Mouse (Mus musculus) heart, adult 2 months (tissue): ENCODE results near the gene Nupr1. TPM values are rescaled to one million over a fixed set of nuclear protein-coding genes. Genes with fewer than 3 reads are reported as not detected.

Source experiments
- DNase-seq, 2 experiments: peaks; one replicate each; pipeline ENCODE4 v3.0.0; 2021
- H3K27ac ChIP-seq: fragments of 200-600 bp; 2 replicates; pipeline ENCODE4 v1.8.1; 2022
- H3K27me3 ChIP-seq: fragments of 200-500 bp; 2 replicates; pipeline ENCODE4 v1.6.1; 2012; ENCODE audit warnings: mild to moderate bottlenecking, low read length, inconsistent platforms, mixed read lengths; ENCODE audit not compliant: control insufficient read depth, insufficient read depth
- H3K36me3 ChIP-seq: fragments of 200-500 bp; 2 replicates; pipeline ENCODE4 v1.6.1; 2012; ENCODE audit warnings: low read length, inconsistent platforms; ENCODE audit not compliant: control insufficient read depth, insufficient read depth
- H3K4me1 ChIP-seq: fragments of 200-500 bp; 2 replicates; pipeline ENCODE4 v1.6.1; 2011; ENCODE audit warnings: low read length; ENCODE audit not compliant: control insufficient read depth, insufficient read depth
- H3K4me3 ChIP-seq: fragments of 200-600 bp; 2 replicates; pipeline ENCODE4 v1.8.1; 2022
- H3K79me2 ChIP-seq: fragments of 200-500 bp; replicated peaks from 2 replicates; pipeline ENCODE4 v1.6.1; 2012; ENCODE audit warnings: mild to moderate bottlenecking, inconsistent platforms, low read length, moderate library complexity, mixed read lengths; ENCODE audit not compliant: control insufficient read depth, insufficient read depth
- H3K9ac ChIP-seq: fragments of 200-500 bp; 2 replicates; pipeline ENCODE4 v1.6.1; 2012; ENCODE audit warnings: low read depth, mild to moderate bottlenecking, control low read depth, inconsistent platforms, low read length, mixed read lengths
- CTCF ChIP-seq: fragments of 200-600 bp; IDR thresholded peaks from 2 replicates; pipeline ENCODE4 v1.8.1; 2022; ENCODE audit warnings: antibody characterized with exemption, mild to moderate bottlenecking, moderate library complexity
- EP300 ChIP-seq: fragments of 200-500 bp; IDR thresholded peaks from 2 replicates; pipeline ENCODE4 v1.6.1; 2011; ENCODE audit warnings: low read depth, low read length, control low read depth; ENCODE audit not compliant: insufficient read depth
- POLR2A ChIP-seq: fragments of 200-500 bp; IDR thresholded peaks from 2 replicates; pipeline ENCODE4 v1.6.1; 2011; ENCODE audit warnings: mild to moderate bottlenecking, low read depth, low read length, control low read depth; ENCODE audit not compliant: insufficient read depth
- WGBS: fragments of 180-500 bp; shearing (Covaris S2); methylation state at CpG from one replicate; pipeline ENCODE4 v1.1.7; 2018; 5-methylcytosine and 5-hydroxymethylcytosine counted together
- intact Hi-C: fragments of 180-260 bp; cut with DNase I; formaldehyde crosslinking; loops from one replicate; pipeline ENCODE4 v1.15.1; 2025
- microRNA-seq, 2 experiments: library from miRNA; unstranded; fragments of <30 nt; microRNA quantifications; one replicate each; pipeline ENCODE4 v1.2.0; 2021
- polyA plus RNA-seq: library from polyadenylated mRNA; depleted of rRNA; stranded (reverse); fragments of >200 nt; gene quantifications from 2 replicates; pipeline ENCODE4 v1.2.3, GENCODE M21; 2012; rRNA removed
- total RNA-seq, 2 experiments: library from RNA; stranded (reverse); gene quantifications; 2 replicates each; pipeline ENCODE4 v1.2.3; 2021

The Nupr1 gene
- total and polyA plus RNA-seq, 3 experiments, result 4.8 to 13.9 (median 6.5) TPM

GRCm38 (mm10) chr7:126581661-126582060, 49.0 kb downstream of the Nupr1 start:
- no peak overlapping the region for H3K9ac ChIP-seq
- H3K27ac ChIP-seq, result no peak overlapping the region
- no peaks in the 10 kb centered on the region for H3K79me2 ChIP-seq
- H3K4me3 ChIP-seq, result no peak overlapping the region
- intact Hi-C loops, result loop anchor here (2.0 to 10.0 kb wide), 2 partner anchors 15 to 623 kb away; partner anchors contain the start of genes Eif3c, Mylpf and Tbc1d10b
- no peaks in the 10 kb centered on the region for H3K27me3 ChIP-seq
- no peaks in the 10 kb centered on the region for H3K36me3 ChIP-seq
- no peak for TF ChIP-seq EP300
- TF ChIP-seq POLR2A, result no peak
- no peak for TF ChIP-seq CTCF
- WGBS, result 76% methylated on average over 6 of the region's 6 CpGs
- no peaks in the 10 kb centered on the region for H3K4me1 ChIP-seq
- no peak for DNase-seq

GRCm38 (mm10) chr7:126579172-126579571, 51.5 kb downstream of the Nupr1 start:
- intact Hi-C loops, result loop anchor here (2.0 kb wide), 1 partner anchor 58 kb away; no protein-coding TSS in a partner anchor
- Histone ChIP-seq H3K4me1 (no peaks in the 10 kb centered on the region), H3K27ac (no peak overlapping the region), H3K36me3 (no peaks in the 10 kb centered on the region), H3K79me2 (no peaks in the 10 kb centered on the region), H3K9ac (no peak overlapping the region), H3K27me3 (no peaks in the 10 kb centered on the region), H3K4me3 (no peak overlapping the region)
- WGBS, result 62% methylated on average over 8 of the region's 8 CpGs
- peak; percentile 73 for TF ChIP-seq CTCF
- TF ChIP-seq EP300, result no peak
- DNase-seq, result peak; percentile 48 to 67

- no peaks in the 10 kb centered on the region for H3K36me3 ChIP-seq
- H3K4me3 ChIP-seq, result no peak overlapping the region
- 62% methylated on average over 8 of the region's 8 CpGs for WGBS
- H3K9ac ChIP-seq, result no peak overlapping the region
- no peaks in the 10 kb centered on the region for H3K79me2 ChIP-seq
- H3K27me3 ChIP-seq, result no peaks in the 10 kb centered on the region
- no peak for DNase-seq
- no peak overlapping the region for H3K27ac ChIP-seq
- no peaks in the 10 kb centered on the region for H3K4me1 ChIP-seq
- TF ChIP-seq CTCF, result peak; percentile 68
- no peak for TF ChIP-seq EP300
- no peak for TF ChIP-seq POLR2A
- intact Hi-C loops, result no loop called here
Observed at GRCm38 (mm10) chr7:126576946-126577345, 53.7 kb downstream of the Nupr1 start.

Small RNA genes within 50 kb of the gene (microRNA-seq; reads per million reads assigned to microRNA genes)
- gene Mir7059, result 0.77 to 2.8 reads per million in 2 experiments

Other genes starting within 250 kb of the Nupr1 start
- 1 to 10 TPM; 4.0 to 4.9 TPM for gene Nfatc2ip, start 234.1 kb downstream of the Nupr1 start, total RNA-seq
- gene Nfatc2ip, start 234.1 kb downstream of the Nupr1 start, polyA plus RNA-seq, result 3.0 and 5.6 TPM in 2 replicates
- gene Cd19, start 216.0 kb downstream of the Nupr1 start, total RNA-seq, result 1 to 10 TPM in 1 of 2 experiments, under 1 TPM in 1; 0.37 to 1.9 TPM
- 2.1 and 4.6 TPM in 2 replicates for gene Cd19, start 216.0 kb downstream of the Nupr1 start, polyA plus RNA-seq
- 1 to 10 TPM; 5.3 to 6.3 TPM for gene Rabep2, start 202.1 kb downstream of the Nupr1 start, total RNA-seq
- 8.1 and 9.2 TPM in 2 replicates for gene Rabep2, start 202.1 kb downstream of the Nupr1 start, polyA plus RNA-seq
- gene Atp2a1, start 167.8 kb downstream of the Nupr1 start, total RNA-seq, result 1 to 10 TPM; 1.1 to 1.3 TPM
- 5.7 and 6.6 TPM in 2 replicates for gene Atp2a1, start 167.8 kb downstream of the Nupr1 start, polyA plus RNA-seq
- gene Sh2b1, start 155.4 kb downstream of the Nupr1 start, total RNA-seq, result 10 to 100 TPM; 42.5 to 46.1 TPM
- 58.2 and 59.2 TPM in 2 replicates for gene Sh2b1, start 155.4 kb downstream of the Nupr1 start, polyA plus RNA-seq
- gene Tufm, start 143.5 kb downstream of the Nupr1 start, total RNA-seq, result 100 to 1,000 TPM; 271 to 314 TPM
- 288 and 353 TPM in 2 replicates for gene Tufm, start 143.5 kb downstream of the Nupr1 start, polyA plus RNA-seq
- gene Atxn2l, start 127.4 kb downstream of the Nupr1 start, total RNA-seq, result 10 to 100 TPM; 34.0 to 37.6 TPM
- 48.1 and 66.7 TPM in 2 replicates for gene Atxn2l, start 127.4 kb downstream of the Nupr1 start, polyA plus RNA-seq
- 100 to 1,000 TPM; 133 to 159 TPM for gene Eif3c, start 64.5 kb downstream of the Nupr1 start, total RNA-seq
- 59.3 and 72.6 TPM in 2 replicates for gene Eif3c, start 64.5 kb downstream of the Nupr1 start, polyA plus RNA-seq
- gene Apobr, start 45.9 kb downstream of the Nupr1 start, total RNA-seq, result under 1 TPM; 0.32 to 0.39 TPM
- gene Apobr, start 45.9 kb downstream of the Nupr1 start, polyA plus RNA-seq, result 0.47 and 1.1 TPM in 2 replicates
- gene Cln3, start 45.0 kb downstream of the Nupr1 start, total RNA-seq, result 10 to 100 TPM; 12.8 to 12.9 TPM
- 30.0 and 33.2 TPM in 2 replicates for gene Cln3, start 45.0 kb downstream of the Nupr1 start, polyA plus RNA-seq
- not detected for gene Il27, start 35.9 kb downstream of the Nupr1 start, total RNA-seq
- not detected in 2 replicates for gene Il27, start 35.9 kb downstream of the Nupr1 start, polyA plus RNA-seq
- 10 to 100 TPM; 21.6 to 23.4 TPM for gene Sgf29, start 18.4 kb upstream of the Nupr1 start, total RNA-seq
- gene Sgf29, start 18.4 kb upstream of the Nupr1 start, polyA plus RNA-seq, result 23.7 and 25.5 TPM in 2 replicates
- gene Sult1a1, start 45.6 kb upstream of the Nupr1 start, total RNA-seq, result 10 to 100 TPM; 34.1 to 34.3 TPM
- 53.6 and 56.6 TPM in 2 replicates for gene Sult1a1, start 45.6 kb upstream of the Nupr1 start, polyA plus RNA-seq
- 10 to 100 TPM; 49.7 to 63.7 TPM for gene Bola2, start 64.5 kb upstream of the Nupr1 start, total RNA-seq
- gene Bola2, start 64.5 kb upstream of the Nupr1 start, polyA plus RNA-seq, result 25.9 and 29.1 TPM in 2 replicates
- gene Slx1b, start 64.9 kb upstream of the Nupr1 start, total RNA-seq, result 1 to 10 TPM; 3.6 to 3.9 TPM
- gene Slx1b, start 64.9 kb upstream of the Nupr1 start, polyA plus RNA-seq, result 7.8 and 10.3 TPM in 2 replicates
- gene Coro1a, start 76.9 kb upstream of the Nupr1 start, total RNA-seq, result 10 to 100 TPM in 1 of 2 experiments, 1 to 10 TPM in 1; 9.8 to 12.1 TPM
- gene Coro1a, start 76.9 kb upstream of the Nupr1 start, polyA plus RNA-seq, result 22.2 and 33.7 TPM in 2 replicates
- gene Mapk3, start 128.7 kb upstream of the Nupr1 start, total RNA-seq, result 10 to 100 TPM; 45.9 to 53.1 TPM
- gene Mapk3, start 128.7 kb upstream of the Nupr1 start, polyA plus RNA-seq, result 111 and 120 TPM in 2 replicates
- gene Gdpd3, start 135.5 kb upstream of the Nupr1 start, total RNA-seq, result 1 to 10 TPM; 1.3 TPM
- gene Gdpd3, start 135.5 kb upstream of the Nupr1 start, polyA plus RNA-seq, result 4.3 and 75.7 TPM in 2 replicates
- gene Ypel3, start 146.1 kb upstream of the Nupr1 start, total RNA-seq, result 10 to 100 TPM; 60.2 to 89.9 TPM
- 115 and 144 TPM in 2 replicates for gene Ypel3, start 146.1 kb upstream of the Nupr1 start, polyA plus RNA-seq
- gene Tbx6, start 150.6 kb upstream of the Nupr1 start, total RNA-seq, result under 1 TPM; 0.44 to 0.66 TPM
- gene Tbx6, start 150.6 kb upstream of the Nupr1 start, polyA plus RNA-seq, result 2.3 and 2.9 TPM in 2 replicates
- 10 to 100 TPM; 31.8 to 31.9 TPM for gene Ppp4c, start 161.6 kb upstream of the Nupr1 start, total RNA-seq
- 65.6 and 99.5 TPM in 2 replicates for gene Ppp4c, start 161.6 kb upstream of the Nupr1 start, polyA plus RNA-seq
- 1 to 10 TPM; 7.4 to 8.8 TPM for gene Fam57b, start 166.8 kb upstream of the Nupr1 start, total RNA-seq
- 9.0 and 12.8 TPM in 2 replicates for gene Fam57b, start 166.8 kb upstream of the Nupr1 start, polyA plus RNA-seq
- gene 4930451I11Rik, start 200.8 kb upstream of the Nupr1 start, total RNA-seq, result not detected
- not detected in 2 replicates for gene 4930451I11Rik, start 200.8 kb upstream of the Nupr1 start, polyA plus RNA-seq
- gene Doc2a, start 216.6 kb upstream of the Nupr1 start, total RNA-seq, result not detected
- gene Doc2a, start 216.6 kb upstream of the Nupr1 start, polyA plus RNA-seq, result not detected in 2 replicates
- 1 to 10 TPM; 5.7 to 6.3 TPM for gene Hirip3, start 231.1 kb upstream of the Nupr1 start, total RNA-seq
- 3.6 and 4.4 TPM in 2 replicates for gene Hirip3, start 231.1 kb upstream of the Nupr1 start, polyA plus RNA-seq
- 10 to 100 TPM; 16.8 to 18.3 TPM for gene Ino80e, start 231.5 kb upstream of the Nupr1 start, total RNA-seq
- gene Ino80e, start 231.5 kb upstream of the Nupr1 start, polyA plus RNA-seq, result 25.9 and 29.6 TPM in 2 replicates